Mouse (Mus musculus): Measurements from ENCODE around the gene Tubb2a. TPM values are rescaled to one million over a fixed set of nuclear protein-coding genes. Genes with fewer than 3 reads are reported as not detected.

The Tubb2a gene
- polyA plus RNA-seq (2012; rRNA removed) = 70.6 and 74.3 TPM in 2 replicates
- polyA plus RNA-seq (2014; fragmentation: Nextera tagmentation; extraction: Ambion mirVana) = 44.5 and 53.7 TPM in 2 replicates

DNA sequence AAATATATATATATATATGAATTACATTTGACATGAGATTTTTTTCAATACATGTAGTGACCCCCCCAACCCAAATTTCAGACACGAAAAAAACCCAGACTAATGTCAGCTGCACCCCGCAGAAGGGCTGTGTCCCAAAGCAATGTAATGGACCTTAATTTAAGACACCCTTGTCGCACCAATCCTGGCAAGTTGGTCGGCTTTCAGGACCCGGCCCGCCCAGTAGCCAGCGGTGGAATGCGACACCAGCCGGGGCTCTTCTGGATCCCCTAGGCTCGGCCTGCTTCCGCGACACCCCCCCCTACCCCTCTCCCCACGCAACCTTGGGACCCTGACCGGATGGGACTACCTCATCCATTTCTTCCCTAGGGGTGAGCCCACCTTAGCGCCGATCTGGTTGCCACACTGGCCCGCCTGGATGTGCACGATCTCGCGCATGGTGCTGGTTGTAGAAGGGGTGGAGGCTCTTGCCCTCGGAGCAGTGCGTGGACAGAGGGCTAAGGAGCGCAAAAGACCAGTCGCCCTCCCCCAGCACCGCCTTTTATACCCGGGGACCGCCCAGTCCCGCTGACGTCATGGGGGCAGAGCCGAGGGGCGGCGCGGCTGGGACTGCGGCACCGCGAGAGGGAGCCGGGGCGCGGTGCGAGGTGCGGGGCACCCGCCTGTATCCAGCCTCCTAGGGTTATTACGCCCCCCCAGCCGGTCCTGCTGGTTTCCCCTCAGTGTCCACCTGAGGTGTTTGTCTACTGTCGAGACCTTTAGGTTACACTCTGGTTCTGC is at the start of gene Tubb2a:
Tubb2a (minus strand) TSS at position 516 of the 780 bp plus-strand sequence.
- peak within 1 kb of the TSS; percentile 84 for H3K9ac ChIP-seq (replicated peaks)
- H3K9me3 ChIP-seq (ENCODE audit: control insufficient read depth, low read length) = no peaks in the 10 kb centered on the region
- H3K36me3 ChIP-seq (replicated peaks; ENCODE audit: control insufficient read depth, insufficient read depth, low read depth) = no peaks in the 10 kb centered on the region; the same call in 1 of the 2 replicates
- H3K27me3 ChIP-seq (ENCODE audit: control insufficient read depth, insufficient read depth, low read length) = no peaks in the 10 kb centered on the region
- TF ChIP-seq CTCF (IDR thresholded peaks at IDR 0.05; ENCODE audit: low read depth) (peak; percentile 61), EP300 (IDR thresholded peaks at IDR 0.05; ENCODE audit: low read depth) (no peak)
- under 1% methylated on average over 45 of the region's 45 CpGs for WGBS (ENCODE audit: insufficient replicate concordance)
- peaks cover 6 to 15% of the 10 kb centered on the region in 2 experiments for H3K4me1 ChIP-seq (replicated peaks; ENCODE audit: control insufficient read depth in 2 of 2, insufficient read depth in 2 of 2, low read length in 1 of 2)
- ATAC-seq (ENCODE audit: insufficient read depth) = peak; percentile 89
- peak within 1 kb of the TSS; percentile 71 to 76 for H3K4me3 ChIP-seq (ENCODE audit: insufficient read depth in 1 of 2, low read depth in 2 of 2, low read length in 2 of 2)
- peak; percentile 70 to 79 (median 78) for DNase-seq (ENCODE audit: low read depth in 3 of 3, low spot score in 3 of 3)
- H3K4me2 ChIP-seq (ENCODE audit: low read depth) = peak within 1 kb of the TSS; percentile 92
- peak within 1 kb of the TSS; percentile 51 for H3K27ac ChIP-seq

DNA sequence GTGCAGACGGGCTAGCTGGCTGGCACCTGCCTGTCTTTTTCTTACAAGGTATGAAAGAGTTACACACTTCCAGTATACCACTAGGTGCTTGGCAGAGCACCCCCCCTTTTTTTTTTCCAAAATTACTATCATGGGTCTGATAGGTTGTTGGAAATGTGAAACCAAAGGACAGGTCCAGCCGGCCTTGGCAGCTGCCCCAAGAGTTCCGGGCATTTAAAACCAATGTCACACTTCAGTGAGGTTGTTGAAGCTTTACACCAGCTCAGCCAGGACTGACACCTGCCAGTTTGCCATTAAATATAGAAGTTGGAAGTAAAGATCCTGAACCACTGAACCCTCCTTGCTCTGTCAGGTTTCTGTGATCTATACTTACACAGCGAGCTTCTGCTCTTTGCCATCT is 47.9 kb upstream of the Tubb2a start:
- H3K4me3 ChIP-seq (ENCODE audit: insufficient read depth in 1 of 2, low read depth in 2 of 2, low read length in 2 of 2) = no peak overlapping the region
- H3K27ac ChIP-seq = no peak overlapping the region
- TF ChIP-seq CTCF (IDR thresholded peaks at IDR 0.05; ENCODE audit: low read depth) = no peak
- no peak for TF ChIP-seq EP300 (IDR thresholded peaks at IDR 0.05; ENCODE audit: low read depth)
- no peaks in the 10 kb centered on the region for H3K9me3 ChIP-seq (ENCODE audit: control insufficient read depth, low read length)
- no peak for DNase-seq (ENCODE audit: low read depth in 3 of 3, low spot score in 3 of 3)
- 67% methylated on average over 4 of the region's 4 CpGs for whole genome bisulfite sequencing (ENCODE audit: insufficient replicate concordance)
- no peak overlapping the region for H3K9ac ChIP-seq (replicated peaks)
- no peak overlapping the region for H3K4me2 ChIP-seq (ENCODE audit: low read depth)
- no peaks in the 10 kb centered on the region for H3K36me3 ChIP-seq (replicated peaks; ENCODE audit: control insufficient read depth, insufficient read depth, low read depth)
- peaks cover 15% of the 10 kb centered on the region for H3K27me3 ChIP-seq (ENCODE audit: control insufficient read depth, insufficient read depth, low read length)
- H3K4me1 ChIP-seq (replicated peaks; ENCODE audit: control insufficient read depth in 2 of 2, insufficient read depth in 2 of 2, low read length in 1 of 2) = peaks cover 0 to 5% of the 10 kb centered on the region in 2 experiments; a peak in 1 of 4 replicates
- no peak for ATAC-seq (ENCODE audit: insufficient read depth)

DNA sequence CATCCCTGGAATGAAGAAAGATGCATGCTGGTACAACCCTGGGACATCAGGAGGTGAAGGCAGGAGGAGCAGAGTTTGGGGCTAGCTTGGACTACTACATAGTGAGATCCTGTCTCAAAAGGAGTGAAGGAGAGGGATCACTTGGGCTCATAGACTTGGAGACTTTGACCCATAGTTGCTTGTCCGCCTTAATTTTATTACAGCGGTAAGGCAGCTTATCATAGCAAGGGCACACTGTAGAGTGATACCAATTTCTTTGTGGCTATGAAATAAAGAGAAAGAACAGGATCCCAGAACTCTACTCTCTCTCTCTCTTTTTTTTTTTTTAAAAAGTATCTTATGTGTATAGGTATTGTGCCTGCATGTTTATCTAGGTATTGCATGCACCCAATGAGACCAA is 42.7 kb upstream of the Tubb2a start:
- H3K4me3 ChIP-seq (ENCODE audit: insufficient read depth in 1 of 2, low read depth in 2 of 2, low read length in 2 of 2) = no peak overlapping the region
- H3K36me3 ChIP-seq (replicated peaks; ENCODE audit: control insufficient read depth, insufficient read depth, low read depth) = no peaks in the 10 kb centered on the region
- DNase-seq (ENCODE audit: low read depth in 3 of 3, low spot score in 3 of 3) (no peak), ATAC-seq (ENCODE audit: insufficient read depth) (no peak)
- no peaks in the 10 kb centered on the region for H3K9me3 ChIP-seq (ENCODE audit: control insufficient read depth, low read length)
- no peak overlapping the region for H3K4me2 ChIP-seq (ENCODE audit: low read depth)
- H3K4me1 ChIP-seq (replicated peaks; ENCODE audit: control insufficient read depth in 2 of 2, insufficient read depth in 2 of 2, low read length in 1 of 2) = peaks cover 3 to 26% of the 10 kb centered on the region in 2 experiments
- WGBS (ENCODE audit: insufficient replicate concordance) = 65% methylated on average over 2 of the region's 2 CpGs
- H3K27me3 ChIP-seq (ENCODE audit: control insufficient read depth, insufficient read depth, low read length) = no peaks in the 10 kb centered on the region
- TF ChIP-seq EP300 (IDR thresholded peaks at IDR 0.05; ENCODE audit: low read depth) (no peak), CTCF (IDR thresholded peaks at IDR 0.05; ENCODE audit: low read depth) (no peak)
- H3K27ac ChIP-seq = no peak overlapping the region
- H3K9ac ChIP-seq (replicated peaks) = no peak overlapping the region

GRCm38 (mm10) chr13:34119406-34119805 is 41.6 kb upstream of the Tubb2a start:
- TF ChIP-seq CTCF (IDR thresholded peaks at IDR 0.05; ENCODE audit: low read depth) = no peak
- no peak for TF ChIP-seq EP300 (IDR thresholded peaks at IDR 0.05; ENCODE audit: low read depth)
- Histone ChIP-seq H3K4me1 (replicated peaks; ENCODE audit: control insufficient read depth in 2 of 2, insufficient read depth in 2 of 2, low read length in 1 of 2) (peaks cover 3 to 28% of the 10 kb centered on the region in 2 experiments), H3K4me2 (ENCODE audit: low read depth) (no peak overlapping the region), H3K36me3 (replicated peaks; ENCODE audit: control insufficient read depth, insufficient read depth, low read depth) (no peaks in the 10 kb centered on the region), H3K4me3 (ENCODE audit: insufficient read depth in 1 of 2, low read depth in 2 of 2, low read length in 2 of 2) (no peak overlapping the region), H3K27me3 (ENCODE audit: control insufficient read depth, insufficient read depth, low read length) (no peaks in the 10 kb centered on the region), H3K9me3 (ENCODE audit: control insufficient read depth, low read length) (no peaks in the 10 kb centered on the region), H3K27ac (no peak overlapping the region), H3K9ac (replicated peaks) (no peak overlapping the region)
- ATAC-seq (ENCODE audit: insufficient read depth) = no peak
- DNase-seq (ENCODE audit: low read depth in 3 of 3, low spot score in 3 of 3) = no peak
- 25% methylated on average over 4 of the region's 4 CpGs for WGBS (ENCODE audit: insufficient replicate concordance)

- Histone ChIP-seq H3K4me1 (replicated peaks; ENCODE audit: control insufficient read depth in 2 of 2, insufficient read depth in 2 of 2, low read length in 1 of 2) (peaks cover 3 to 28% of the 10 kb centered on the region in 2 experiments), H3K4me2 (ENCODE audit: low read depth) (no peak overlapping the region), H3K27ac (no peak overlapping the region), H3K9me3 (ENCODE audit: control insufficient read depth, low read length) (no peaks in the 10 kb centered on the region), H3K36me3 (replicated peaks; ENCODE audit: control insufficient read depth, insufficient read depth, low read depth) (no peaks in the 10 kb centered on the region), H3K9ac (replicated peaks) (no peak overlapping the region), H3K4me3 (ENCODE audit: insufficient read depth in 1 of 2, low read depth in 2 of 2, low read length in 2 of 2) (no peak overlapping the region), H3K27me3 (ENCODE audit: control insufficient read depth, insufficient read depth, low read length) (no peaks in the 10 kb centered on the region)
- ATAC-seq (ENCODE audit: insufficient read depth) = peak; percentile 80
- DNase-seq (ENCODE audit: low read depth in 3 of 3, low spot score in 3 of 3) = peak in 2 of 3 experiments; percentile 50 to 51
- TF ChIP-seq CTCF (IDR thresholded peaks at IDR 0.05; ENCODE audit: low read depth) = no peak
- TF ChIP-seq EP300 (IDR thresholded peaks at IDR 0.05; ENCODE audit: low read depth) = peak; percentile 86
- WGBS (ENCODE audit: insufficient replicate concordance) = 17% methylated on average over 4 of the region's 4 CpGs
These were observed 41.0 kb upstream of the Tubb2a start for GRCm38 (mm10) chr13:34118816-34119215.

Data from liver, embryonic 14.5 days (tissue).